Mouse (Mus musculus) 3134 (cell line): Measurements from ENCODE around the gene Pqbp1.
"Not testable (repeated sequence)": the region's sequence is repeated elsewhere in the genome, so short reads cannot be mapped to it uniquely, and the experiment has no call there.

Experiments used
- DNase-seq: peaks from one replicate; pipeline ENCODE4 v3.0.0-alpha.2; 2011; ENCODE audit warnings: low spot score; ENCODE audit not compliant: insufficient read length; ENCODE audit errors: extremely low read depth

Pqbp1 gene

GRCm38 (mm10) chrX:7898880-7899874 is at the start of gene Pqbp1, which contains the start of gene Timm17b:
Gene Pqbp1, minus strand, starts transcription at chrX:7899269.
Gene Timm17b, plus strand, starts transcription at chrX:7899357.
- DNase-seq, result peak; percentile 88

- peak; percentile 97 for DNase-seq
Observed at GRCm38 (mm10) chrX:7947900-7948492, 48.9 kb upstream of the Pqbp1 start.

GRCm38 (mm10) chrX:7947108-7947899 is 48.2 kb upstream of the Pqbp1 start, which contains the start of gene Hdac6:
Gene Hdac6, minus strand, starts transcription at chrX:7947889.
- DNase-seq, result no peak

- DNase-seq, result no peak
Observed at GRCm38 (mm10) chrX:7945618-7946017, 46.5 kb upstream of the Pqbp1 start.

- peak; percentile 68 for DNase-seq
Observed at GRCm38 (mm10) chrX:7937667-7938066, 38.6 kb upstream of the Pqbp1 start.

GRCm38 (mm10) chrX:7936874-7937273 is 37.8 kb upstream of the Pqbp1 start:
- peak; percentile 11 for DNase-seq

- DNase-seq, result no peak
Observed at GRCm38 (mm10) chrX:7928270-7928790, 29.3 kb upstream of the Pqbp1 start, which contains the start of gene Eras. Gene Eras, minus strand, starts transcription at chrX:7928607.

- no peak for DNase-seq
Observed at GRCm38 (mm10) chrX:7927116-7927515, 28.0 kb upstream of the Pqbp1 start.

GRCm38 (mm10) chrX:7926266-7926665 is 27.2 kb upstream of the Pqbp1 start:
- DNase-seq, result no peak

GRCm38 (mm10) chrX:7922032-7922431 is 23.0 kb upstream of the Pqbp1 start:
- no peak for DNase-seq

GRCm38 (mm10) chrX:7919601-7920383 is 20.7 kb upstream of the Pqbp1 start, which contains the start of gene Pcsk1n:
Gene Pcsk1n, plus strand, starts transcription at chrX:7919822.
- no peak for DNase-seq

- not testable (repeated sequence) for DNase-seq
Observed at GRCm38 (mm10) chrX:7917960-7918359, 18.9 kb upstream of the Pqbp1 start.

- DNase-seq, result not testable (repeated sequence)
Observed at GRCm38 (mm10) chrX:7915669-7916068, 16.6 kb upstream of the Pqbp1 start.

GRCm38 (mm10) chrX:7910473-7910872 is 11.4 kb upstream of the Pqbp1 start:
- no peak for DNase-seq

GRCm38 (mm10) chrX:7909242-7909641 is 10.2 kb upstream of the Pqbp1 start, which contains the start of gene Gm10490:
Gene Gm10490, plus strand, starts transcription at chrX:7909542.
- not testable (repeated sequence) for DNase-seq

GRCm38 (mm10) chrX:7907735-7908134 is 8.7 kb upstream of the Pqbp1 start, which contains the start of gene Gm10491:
Gene Gm10491, minus strand, starts transcription at chrX:7907835.
- DNase-seq, result no peak

GRCm38 (mm10) chrX:7904441-7904840 is 5.4 kb upstream of the Pqbp1 start:
- DNase-seq, result no peak

GRCm38 (mm10) chrX:7898211-7898610 is 858 bp downstream of the Pqbp1 start:
- DNase-seq, result no peak

GRCm38 (mm10) chrX:7883841-7884567 is 15.1 kb downstream of the Pqbp1 start, which contains the start of gene Slc35a2:
Gene Slc35a2, plus strand, starts transcription at chrX:7884028.
- peak; percentile 87 for DNase-seq
